Comparison of ENCODE assay signal across 34 mouse cellular contexts in the genomic region with DNA sequence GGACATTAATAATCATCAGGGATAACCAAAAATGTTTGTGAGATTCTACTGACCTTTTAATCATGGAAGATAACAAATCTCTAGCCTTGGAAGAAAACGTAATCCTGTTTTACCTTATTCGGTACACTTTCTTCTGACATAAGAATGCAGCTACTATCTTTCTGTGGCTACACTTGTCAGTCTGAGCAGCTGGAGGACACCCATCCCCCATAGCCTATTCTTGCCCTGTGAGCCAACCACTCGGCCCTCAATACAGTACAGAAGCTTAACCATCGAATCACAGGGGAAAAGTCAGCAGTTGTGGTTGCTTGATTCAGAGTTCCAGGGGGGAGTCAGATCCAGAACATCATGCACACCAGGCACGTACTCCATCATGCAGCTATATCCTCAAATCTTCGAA.
"Had no signal": no experiment of that assay in that cellular context is flagged by ENCODE, and none has a peak within 500 bp of the region (broad histone marks: within the 10 kb centered on the region; RNA-seq: fewer than 3 reads in every experiment).

No protein-coding gene starts in this region.

- H3K9ac ChIP-seq: heart, embryonic 12.5 days; heart, embryonic 13.5 days; heart, embryonic 15.5 days; hindbrain, embryonic 12.5 days; hindbrain, embryonic 13.5 days; hindbrain, embryonic 14.5 days; hindbrain, embryonic 15.5 days; intestine, embryonic 15.5 days; kidney, embryonic 15.5 days had no signal

- H3K9me3 ChIP-seq: heart, embryonic 12.5 days; heart, embryonic 13.5 days; heart, embryonic 15.5 days; hindbrain, embryonic 10.5 days; hindbrain, embryonic 12.5 days; hindbrain, embryonic 13.5 days; hindbrain, embryonic 15.5 days; intestine, embryonic 15.5 days; kidney, embryonic 15.5 days had no signal

- H3K4me1 ChIP-seq: hindbrain, embryonic 15.5 days; intestine, embryonic 15.5 days had no signal

- H3K4me3 ChIP-seq: heart, embryonic 12.5 days; heart, embryonic 13.5 days; heart, embryonic 15.5 days; hindbrain, embryonic 10.5 days; hindbrain, embryonic 12.5 days; hindbrain, embryonic 13.5 days; hindbrain, embryonic 15.5 days; intestine, embryonic 15.5 days; kidney, embryonic 15.5 days; layer of hippocampus, adult 2 months; left cerebral cortex, adult 2 months had no signal

- H3K27ac ChIP-seq: heart, embryonic 13.5 days; heart, embryonic 15.5 days; hindbrain, embryonic 10.5 days; hindbrain, embryonic 12.5 days; hindbrain, embryonic 13.5 days; hindbrain, embryonic 14.5 days; hindbrain, embryonic 15.5 days; hindbrain, postnatal 0 days; intestine, embryonic 15.5 days; kidney, embryonic 15.5 days; kidney, postnatal 0 days; layer of hippocampus, adult 2 months; left cerebral cortex, adult 2 months had no signal

- H3K27me3 ChIP-seq: heart, embryonic 12.5 days; heart, embryonic 13.5 days; heart, embryonic 15.5 days; hindbrain, embryonic 12.5 days; hindbrain, embryonic 13.5 days; hindbrain, embryonic 15.5 days; intestine, embryonic 15.5 days; kidney, embryonic 15.5 days had no signal

- H3K36me3 ChIP-seq: heart, embryonic 12.5 days; heart, embryonic 13.5 days; heart, embryonic 15.5 days; hindbrain, embryonic 10.5 days; hindbrain, embryonic 12.5 days; hindbrain, embryonic 13.5 days; hindbrain, embryonic 15.5 days; intestine, embryonic 15.5 days; kidney, embryonic 15.5 days had no signal

- ATAC-seq: hindbrain, embryonic 16.5 days; hindbrain, postnatal 0 days; inflammation-experienced regulatory T-cells, adult 6 months; intestine, embryonic 15.5 days; intestine, embryonic 16.5 days; intestine, postnatal 0 days had no signal

- H3K4me2 ChIP-seq: heart, embryonic 11.5 days; heart, embryonic 12.5 days; heart, embryonic 13.5 days; heart, embryonic 15.5 days; hindbrain, embryonic 12.5 days; hindbrain, embryonic 13.5 days; hindbrain, embryonic 14.5 days; hindbrain, embryonic 15.5 days; intestine, embryonic 15.5 days; kidney, embryonic 15.5 days had no signal

- DNase-seq: heart, postnatal 10 days; heart, postnatal 14 days; heart, postnatal 4 days; kidney, adult 11 months; kidney, adult 18-20 months; kidney, adult 2 months; kidney, adult 8-10 months; kidney, adult 9 months; kidney, postnatal 10 days; kidney, postnatal 14 days; kidney, postnatal 25 days; kidney, postnatal 36 days; kidney, postnatal 4 days; layer of hippocampus, adult 9-11 months; layer of hippocampus, postnatal 36 days had no signal
